Mouse (Mus musculus) CD8-positive naive resting alpha-beta T cell, adult 2 months (primary cell): ENCODE measurements around the gene Idh3a.
"Not testable (repeated sequence)": the region's sequence is repeated elsewhere in the genome, so short reads cannot be mapped to it uniquely, and the experiment has no call there.

ENCODE experiments used
- DNase-seq, 2 experiments: peaks; one replicate each; pipeline ENCODE4 v3.0.0; 2022; ENCODE audit warnings: low read depth in 2 of 2, low spot score in 2 of 2

Idh3a gene

GRCm38 (mm10) chr9:54586199-54587061, at the start of gene Idh3a:
Gene Idh3a, plus strand, starts transcription at chr9:54586334.
- DNase-seq: peak; percentile 96 to 99

GRCm38 (mm10) chr9:54537030-54537429, 49.1 kb upstream of the Idh3a start:
- no peak for DNase-seq

DNA sequence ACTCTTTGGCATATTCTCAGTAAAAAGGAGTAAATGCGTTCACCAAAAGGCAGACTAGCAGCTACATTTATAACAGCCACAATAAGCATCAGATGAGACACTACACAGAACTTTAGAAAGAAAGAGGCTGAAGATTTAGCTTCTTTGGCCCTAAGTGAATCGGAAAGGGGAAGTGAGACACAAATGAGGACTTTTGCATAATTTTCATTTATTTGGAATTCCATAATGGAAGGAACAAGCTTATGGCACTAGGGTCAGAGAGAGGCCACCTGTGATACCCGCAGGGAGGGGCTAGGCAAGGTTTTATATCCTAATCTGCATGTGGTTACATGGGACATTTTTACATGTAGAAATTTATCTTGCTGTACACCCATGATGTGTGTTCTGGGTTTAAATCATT, 48.7 kb upstream of the Idh3a start:
- DNase-seq: no peak

DNA sequence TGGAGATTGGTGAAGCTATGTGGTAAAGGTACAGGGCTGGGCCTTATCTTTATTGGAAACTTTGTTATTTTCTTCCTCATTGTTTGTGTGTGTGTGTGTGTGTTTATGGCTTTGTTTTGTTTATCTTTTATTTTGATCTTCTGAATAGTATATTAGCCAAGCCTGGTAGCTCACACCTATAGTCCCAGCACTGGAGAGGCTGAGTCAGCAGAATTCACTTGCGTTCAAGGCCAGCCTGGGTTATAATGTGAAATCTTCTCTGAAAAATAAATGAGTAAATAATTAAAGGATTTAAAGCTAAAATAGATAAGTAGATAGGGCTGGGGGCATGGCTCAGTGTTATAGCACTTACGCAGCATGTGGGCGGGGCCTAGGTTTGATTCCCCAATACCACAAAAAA, 47.9 kb upstream of the Idh3a start:
- DNase-seq: no peak

- DNase-seq: no peak
Observed at GRCm38 (mm10) chr9:54538684-54539083, 47.5 kb upstream of the Idh3a start, which contains the start of gene Sh2d7. Gene Sh2d7, plus strand, starts transcription at chr9:54538984.

GRCm38 (mm10) chr9:54540801-54541200, 45.3 kb upstream of the Idh3a start:
- DNase-seq: no peak

DNA sequence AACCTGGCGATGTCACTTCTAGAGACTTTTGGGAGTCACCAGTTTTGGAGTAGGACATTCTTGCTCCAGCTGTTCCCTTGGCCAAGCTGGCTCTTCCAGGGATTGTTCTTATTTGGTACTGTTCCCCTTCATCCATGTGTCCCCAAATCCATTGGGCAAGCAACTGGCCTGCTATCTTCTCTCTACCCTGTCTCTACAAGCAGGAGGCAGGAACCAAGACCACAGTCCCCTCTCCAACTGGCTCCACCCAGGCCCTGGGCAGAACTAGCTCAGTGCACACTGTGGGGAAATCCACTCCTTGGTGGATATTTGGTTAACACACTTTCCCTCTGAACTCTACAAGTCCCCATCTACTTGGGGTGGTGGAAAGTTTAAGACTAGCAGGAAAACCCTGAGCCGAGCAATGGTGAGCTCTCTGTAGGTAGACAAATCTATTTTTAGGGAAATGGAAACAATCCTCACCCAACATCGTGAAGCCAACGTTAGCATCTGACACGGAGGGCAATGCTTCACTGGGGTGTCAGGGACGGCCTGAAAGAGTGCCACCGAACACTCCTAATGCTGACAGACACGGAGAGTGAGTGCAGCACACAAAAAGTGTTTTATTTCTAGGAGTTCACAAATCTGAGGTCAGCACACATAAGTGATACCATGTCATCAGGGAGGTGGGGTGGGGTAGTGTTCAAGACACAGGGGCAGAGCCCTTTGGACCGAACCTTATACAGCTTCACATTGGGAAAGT, 41.8 kb upstream of the Idh3a start:
- DNase-seq: no peak

DNA sequence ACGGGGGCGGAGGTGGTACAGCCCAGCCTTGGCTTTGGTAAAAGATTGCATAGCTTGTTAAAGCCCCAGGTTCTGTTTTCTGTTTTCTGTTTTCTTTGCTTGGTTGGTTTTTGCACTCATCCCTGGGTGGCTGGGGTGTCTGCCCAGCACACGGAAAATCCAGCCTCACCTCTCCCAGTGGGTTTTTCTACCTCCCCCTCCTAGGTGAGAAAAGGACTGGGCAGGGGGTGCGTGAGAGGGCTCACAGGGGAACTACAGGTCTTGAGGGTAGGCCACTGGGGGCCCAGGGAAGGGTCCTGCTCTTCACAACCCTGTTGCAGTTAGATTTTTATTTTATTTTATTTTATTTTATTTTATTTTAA, 41.2 kb upstream of the Idh3a start:
- no peak for DNase-seq

DNA sequence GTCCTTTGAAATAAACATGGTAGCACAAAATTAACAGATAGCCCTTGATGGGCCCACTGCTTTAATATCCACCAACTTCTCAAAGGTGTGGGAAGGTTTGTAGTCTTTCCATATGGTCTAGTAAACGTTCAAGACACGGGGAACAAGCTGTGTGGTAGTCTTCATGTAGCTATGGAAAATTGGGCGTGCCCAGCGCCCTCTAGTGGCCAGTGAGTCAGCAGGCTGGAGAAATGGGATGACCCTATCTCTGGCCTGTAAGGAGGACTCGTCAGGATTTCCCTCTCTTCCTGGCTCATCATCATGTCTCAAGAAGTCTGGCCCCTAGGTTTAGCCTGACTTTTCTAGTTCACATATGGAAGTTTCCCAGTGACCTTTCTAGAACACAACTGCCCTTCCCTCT, 38.6 kb upstream of the Idh3a start:
- peak; percentile 7 to 21 for DNase-seq

DNA sequence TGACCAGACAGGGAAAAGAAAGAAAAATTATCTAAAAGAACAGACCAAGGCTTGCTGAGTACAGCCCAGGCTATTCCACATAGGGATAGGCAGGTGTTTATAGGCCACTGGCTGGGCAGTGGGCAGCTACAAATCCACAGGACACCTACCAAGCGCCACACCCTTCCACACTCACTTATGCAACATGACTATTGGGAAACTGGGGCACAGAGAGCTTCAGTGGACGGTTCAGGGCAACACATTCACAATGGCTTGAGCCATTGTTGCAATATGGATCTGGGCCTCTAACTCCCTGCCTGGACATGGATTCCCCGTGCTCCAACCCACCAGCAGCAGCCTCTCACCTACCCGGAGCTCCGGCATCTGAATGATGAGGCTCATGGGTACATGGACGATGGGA, 36.7 kb upstream of the Idh3a start:
- no peak for DNase-seq

GRCm38 (mm10) chr9:54552409-54552808, 33.7 kb upstream of the Idh3a start:
- DNase-seq: no peak

DNA sequence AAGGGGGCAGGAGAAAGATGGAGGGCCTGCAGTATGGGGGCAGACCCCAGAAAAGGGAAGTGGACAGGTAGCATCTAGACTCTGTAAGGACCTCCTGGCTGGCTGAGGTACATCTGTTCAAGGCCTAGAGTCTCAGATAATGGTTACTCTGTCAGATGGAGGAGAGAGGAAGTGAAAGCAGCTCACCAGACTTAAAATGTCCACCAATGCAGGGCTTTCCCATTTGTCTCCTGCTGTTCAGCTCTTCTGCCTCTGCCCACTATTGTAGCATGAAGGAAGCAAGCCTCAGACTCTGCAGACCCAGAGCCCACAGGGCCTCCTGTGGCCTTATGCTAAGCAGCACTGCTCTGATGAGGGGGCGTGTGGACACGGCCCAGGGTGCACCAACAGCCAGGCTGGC, 31.1 kb upstream of the Idh3a start:
- no peak for DNase-seq

- no peak for DNase-seq
Observed at GRCm38 (mm10) chr9:54558731-54559130, 27.4 kb upstream of the Idh3a start.

GRCm38 (mm10) chr9:54559771-54560471, 26.2 kb upstream of the Idh3a start, which contains the start of gene Cib2:
Gene Cib2, minus strand, starts transcription at chr9:54560218.
- peak; percentile 3 to 11 for DNase-seq

DNA sequence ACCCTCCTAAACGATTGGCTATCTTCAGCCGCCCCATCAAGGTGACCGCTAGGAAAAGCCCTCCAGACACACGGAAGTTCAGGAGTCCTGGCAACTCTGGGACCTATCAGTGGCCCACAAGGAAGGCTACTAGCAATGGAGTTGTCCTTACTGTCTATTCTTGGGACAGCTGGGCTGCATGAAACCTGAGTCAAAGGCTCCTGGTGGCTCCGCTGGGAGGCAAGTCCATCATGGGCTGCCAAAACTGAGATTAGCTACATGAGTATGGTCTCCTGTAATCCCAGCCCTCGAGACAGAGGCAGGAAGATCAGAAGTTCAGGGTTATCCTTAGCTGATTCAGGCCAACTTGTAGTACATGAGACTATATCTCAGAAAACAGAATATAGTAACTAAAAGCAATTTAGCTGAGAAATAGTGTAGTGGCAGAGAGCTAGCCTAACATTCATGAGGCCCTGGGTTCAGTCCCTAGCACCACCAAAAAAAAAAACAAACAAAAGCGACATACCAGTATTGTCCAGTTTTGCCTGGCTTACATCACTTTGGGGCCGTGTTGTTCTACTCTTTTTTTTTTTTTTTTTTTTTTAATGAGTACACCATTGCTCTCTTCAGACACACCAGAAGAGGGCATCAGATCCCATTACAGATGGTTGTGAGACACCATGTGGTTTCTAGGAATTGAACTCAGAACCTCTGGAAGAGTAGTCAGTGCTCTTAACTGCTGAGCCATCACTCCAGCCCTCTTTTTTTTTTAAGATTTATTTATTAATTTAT, 25.1 kb upstream of the Idh3a start:
- DNase-seq: no peak

DNA sequence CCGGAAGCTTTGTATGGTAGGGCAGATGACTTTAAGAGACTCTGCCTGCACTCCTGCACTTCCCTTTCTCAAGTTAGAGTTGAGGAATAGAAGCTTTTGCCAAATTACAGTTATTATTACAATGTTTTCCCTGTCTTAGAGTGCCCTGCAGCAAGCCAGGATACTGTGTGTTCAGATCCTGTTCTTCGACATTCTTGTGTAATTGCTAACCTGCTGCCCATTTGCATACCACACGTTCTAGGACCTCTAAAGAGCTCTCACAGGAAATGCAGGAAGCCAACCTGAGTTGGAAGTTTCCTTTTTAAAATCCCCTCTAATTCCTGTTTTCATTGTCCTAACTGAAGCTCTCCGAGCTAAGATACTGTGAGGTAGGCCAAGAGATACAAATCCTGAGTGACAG, 19.2 kb upstream of the Idh3a start:
- no peak for DNase-seq

- no peak for DNase-seq
Observed at GRCm38 (mm10) chr9:54568732-54569131, 17.4 kb upstream of the Idh3a start.

GRCm38 (mm10) chr9:54571130-54571839, 14.8 kb upstream of the Idh3a start:
- no peak for DNase-seq

- no peak for DNase-seq
Observed at GRCm38 (mm10) chr9:54583712-54584111, 2.4 kb upstream of the Idh3a start.

DNA sequence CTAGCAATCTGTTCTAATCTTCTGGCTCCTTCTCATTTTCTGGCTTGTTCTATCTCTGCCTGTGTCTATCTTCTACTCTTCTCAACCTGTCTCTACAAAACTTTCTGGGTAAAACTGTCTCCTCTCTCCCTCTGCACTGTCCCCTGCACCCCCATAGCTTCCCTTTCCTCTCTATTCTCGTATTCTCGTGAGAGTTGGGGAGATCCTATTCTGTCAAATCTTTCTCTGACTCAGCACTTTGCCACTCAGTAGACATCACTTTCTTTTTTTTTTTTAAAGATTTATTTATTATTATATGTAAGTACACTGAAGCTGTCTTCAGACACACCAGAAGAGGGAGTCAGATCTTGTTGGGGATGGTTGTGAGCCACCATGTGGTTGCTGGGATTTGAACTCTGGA, 2.0 kb upstream of the Idh3a start:
- not testable (repeated sequence) for DNase-seq
